Mouse (Mus musculus) heart, embryonic 11.5 days (tissue): Measurements from ENCODE around the gene Tmx4. TPM values are rescaled to one million over a fixed set of nuclear protein-coding genes. Genes with fewer than 3 reads are reported as not detected.

Source experiments
- ATAC-seq: fragments of 200-750 bp; cut with Nextera tagmentation; replicated peaks from 2 replicates; pipeline ENCODE4 v1.8.0; 2017; ENCODE audit warnings: moderate library complexity; ENCODE audit not compliant: insufficient number of reproducible peaks, low FRiP score, low TSS enrichment
- H3K27ac ChIP-seq: fragments of 300-500 bp; sonication (generic); 2 replicates; pipeline ENCODE4 v1.5.1; 2014; ENCODE audit warnings: mild to moderate bottlenecking, low read depth, low read length
- H3K27me3 ChIP-seq: fragments of 300-500 bp; sonication (generic); 2 replicates; pipeline ENCODE4 v1.6.1; 2014; ENCODE audit warnings: mild to moderate bottlenecking, low read length, mixed read lengths; ENCODE audit not compliant: control insufficient read depth, insufficient read depth
- H3K36me3 ChIP-seq: fragments of 300-500 bp; sonication (generic); 2 replicates; pipeline ENCODE4 v1.6.1; 2014; ENCODE audit warnings: mild to moderate bottlenecking, low read length, moderate library complexity, mixed read lengths; ENCODE audit not compliant: control insufficient read depth, insufficient read depth
- H3K4me1 ChIP-seq: fragments of 300-500 bp; sonication (generic); 2 replicates; pipeline ENCODE4 v1.6.1; 2014; ENCODE audit warnings: low read length; ENCODE audit not compliant: control insufficient read depth, insufficient read depth
- H3K4me2 ChIP-seq: fragments of 300-500 bp; sonication (generic); 2 replicates; pipeline ENCODE4 v1.6.1; 2014; ENCODE audit warnings: mild to moderate bottlenecking, moderate library complexity
- H3K4me3 ChIP-seq: fragments of 300-500 bp; sonication (generic); 2 replicates; pipeline ENCODE4 v1.5.1; 2014; ENCODE audit warnings: low read depth, low read length
- H3K9ac ChIP-seq: fragments of 300-500 bp; sonication (generic); 2 replicates; pipeline ENCODE4 v1.6.1; 2014; ENCODE audit warnings: mild to moderate bottlenecking, low read depth, low read length, moderate library complexity
- H3K9me3 ChIP-seq: fragments of 300-500 bp; sonication (generic); replicated peaks from 2 replicates; pipeline ENCODE4 v1.6.1; 2016; ENCODE audit warnings: low read length; ENCODE audit not compliant: control insufficient read depth
- WGBS: fragments of 180-500 bp; shearing (Covaris S2); extraction: QIAGEN DNeasy Blood & Tissue Kit; methylation state at CpG from one replicate; pipeline ENCODE4 v1.1.7; 2014; ENCODE audit not compliant: insufficient replicate concordance; 5-methylcytosine and 5-hydroxymethylcytosine counted together
- polyA plus RNA-seq: library from polyadenylated mRNA; unstranded; fragments of >200 nt; fragmentation: Nextera tagmentation; extraction: Ambion mirVana; gene quantifications from 2 replicates; pipeline ENCODE4 v1.2.1, GENCODE M21; 2014

Gene Tmx4
- polyA plus RNA-seq, 1 experiment from 2014 or later, result 45.0 TPM

DNA sequence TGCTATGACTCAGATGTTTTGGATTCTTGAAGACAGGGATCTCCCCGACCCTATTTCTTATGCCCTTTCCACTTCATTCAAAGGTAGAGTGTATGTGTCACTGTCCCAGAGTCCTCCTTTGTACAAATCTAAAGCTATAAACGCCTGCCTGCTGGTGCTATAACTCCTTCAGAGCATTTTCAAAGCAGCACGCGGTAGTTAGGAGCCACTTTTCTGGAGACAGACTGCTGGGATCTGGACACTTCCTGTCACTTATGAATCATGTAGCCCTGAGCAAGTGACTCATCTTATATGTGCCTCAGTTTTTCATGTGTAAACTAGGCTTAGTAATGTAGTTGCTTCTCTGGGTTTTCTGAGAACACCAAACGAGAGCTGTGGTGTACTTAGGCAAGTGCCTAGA is 98.8 kb downstream of the Tmx4 start:
- Histone ChIP-seq H3K36me3 (no peaks in the 10 kb centered on the region), H3K9me3 (no peaks in the 10 kb centered on the region), H3K27me3 (no peaks in the 10 kb centered on the region), H3K4me2 (no peak overlapping the region), H3K9ac (no peak overlapping the region), H3K4me3 (no peak overlapping the region), H3K27ac (no peak overlapping the region), H3K4me1 (no peaks in the 10 kb centered on the region)
- WGBS, result 62% methylated on average over 5 of the region's 5 CpGs
- ATAC-seq, result no peak

DNA sequence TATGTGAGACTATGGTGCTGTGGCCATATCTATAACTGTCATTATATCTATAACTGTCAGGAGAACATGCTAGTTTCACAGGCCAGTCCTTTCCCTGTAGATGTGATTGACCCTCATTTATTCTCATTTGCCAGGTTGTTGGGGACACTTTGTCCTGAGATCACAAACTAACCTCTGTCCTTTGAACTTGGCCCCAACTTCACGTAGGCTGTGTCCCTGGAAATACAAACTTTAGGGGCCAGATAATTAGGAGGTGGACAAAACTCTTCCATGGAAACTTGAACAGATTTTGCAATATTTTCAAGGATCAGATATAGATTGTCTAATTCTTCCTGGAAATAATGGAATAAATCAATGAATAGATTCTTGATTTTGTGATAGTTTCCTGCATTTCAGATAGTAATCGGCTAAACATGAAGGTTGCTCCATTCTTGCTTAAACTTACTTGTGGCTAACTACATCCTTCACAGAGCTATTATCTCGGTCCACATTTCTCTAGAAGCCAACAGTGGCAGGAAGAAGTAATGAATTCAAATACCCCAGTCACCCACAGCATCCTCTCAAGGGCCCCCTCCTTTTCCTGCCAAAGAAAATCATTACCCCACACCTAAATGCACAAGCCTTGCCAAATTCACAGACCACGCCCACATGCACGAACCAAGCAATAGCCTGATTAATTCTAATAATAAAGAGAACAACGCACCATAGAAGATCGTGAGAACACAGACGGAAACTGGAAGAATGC is 99.5 kb downstream of the Tmx4 start:
- ATAC-seq, result no peak
- Histone ChIP-seq H3K9ac (no peak overlapping the region), H3K36me3 (no peaks in the 10 kb centered on the region), H3K9me3 (no peaks in the 10 kb centered on the region), H3K4me2 (no peak overlapping the region), H3K27me3 (no peaks in the 10 kb centered on the region), H3K27ac (no peak overlapping the region), H3K4me1 (no peaks in the 10 kb centered on the region), H3K4me3 (no peak overlapping the region)
- WGBS, result 78% methylated on average over 8 of the region's 8 CpGs

Other genes starting within 250 kb of the Tmx4 start
- not detected in 2 replicates for gene Hao1, start 89.8 kb downstream of the Tmx4 start, polyA plus RNA-seq
- 7.2 and 9.6 TPM in 2 replicates for gene Plcb1, start 141.9 kb upstream of the Tmx4 start, polyA plus RNA-seq